Comparison of ENCODE assay signal across 15 mouse cellular contexts in the genomic region with DNA sequence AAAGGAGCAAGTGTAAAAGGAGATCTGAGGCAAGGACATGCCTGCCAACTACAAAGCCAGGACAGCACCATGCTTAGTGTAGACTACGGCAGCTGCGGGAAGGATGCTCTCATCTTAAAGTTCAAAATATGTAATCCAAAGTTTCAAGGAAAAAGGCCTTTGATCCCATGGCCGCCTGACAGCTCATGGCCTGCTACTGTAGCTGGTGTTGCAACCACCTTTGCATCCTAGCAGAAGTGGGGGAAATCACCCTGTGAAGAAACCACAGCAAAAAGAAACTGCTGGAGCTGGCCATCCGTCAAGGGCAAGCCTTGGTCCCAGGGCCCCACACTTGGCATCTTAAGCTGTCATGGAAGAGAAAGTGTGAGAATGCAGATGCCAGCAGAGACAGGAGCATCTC.
"Had no signal": no experiment of that assay in that cellular context is flagged by ENCODE, and none has a peak within 500 bp of the region (broad histone marks: within the 10 kb centered on the region; RNA-seq: fewer than 3 reads in every experiment).

No protein-coding gene starts in this region.

- H3K9me3 ChIP-seq: kidney, embryonic 15.5 days; liver, embryonic 13.5 days; neural tube, embryonic 12.5 days; neural tube, embryonic 15.5 days had no signal

- H3K4me1 ChIP-seq: liver, embryonic 13.5 days; neural tube, embryonic 12.5 days; neural tube, embryonic 15.5 days had no signal

- DNase-seq: kidney, postnatal 10 days; kidney, postnatal 36 days; layer of hippocampus, postnatal 36 days; liver, embryonic 13.5 days; lung, adult 2 months; lung, postnatal 14 days; lung, postnatal 4 days; midbrain, embryonic 14.5 days; right cerebral cortex, adult 18-20 months; thymus, adult 18-20 months; thymus, postnatal 36 days had no signal

- H3K36me3 ChIP-seq: kidney, embryonic 15.5 days; liver, embryonic 13.5 days; neural tube, embryonic 12.5 days; neural tube, embryonic 15.5 days had no signal

- H3K27me3 ChIP-seq: kidney, embryonic 15.5 days; liver, embryonic 13.5 days; neural tube, embryonic 12.5 days; neural tube, embryonic 15.5 days had no signal

- H3K27ac ChIP-seq: kidney, embryonic 15.5 days; left cerebral cortex, adult 2 months; liver, embryonic 13.5 days; neural tube, embryonic 12.5 days; neural tube, embryonic 15.5 days had no signal

- H3K4me3 ChIP-seq: kidney, embryonic 15.5 days; left cerebral cortex, adult 2 months; liver, embryonic 13.5 days; neural tube, embryonic 12.5 days; neural tube, embryonic 15.5 days had no signal
